Mouse (Mus musculus): ENCODE measurements around the gene Plcb4.

DNA sequence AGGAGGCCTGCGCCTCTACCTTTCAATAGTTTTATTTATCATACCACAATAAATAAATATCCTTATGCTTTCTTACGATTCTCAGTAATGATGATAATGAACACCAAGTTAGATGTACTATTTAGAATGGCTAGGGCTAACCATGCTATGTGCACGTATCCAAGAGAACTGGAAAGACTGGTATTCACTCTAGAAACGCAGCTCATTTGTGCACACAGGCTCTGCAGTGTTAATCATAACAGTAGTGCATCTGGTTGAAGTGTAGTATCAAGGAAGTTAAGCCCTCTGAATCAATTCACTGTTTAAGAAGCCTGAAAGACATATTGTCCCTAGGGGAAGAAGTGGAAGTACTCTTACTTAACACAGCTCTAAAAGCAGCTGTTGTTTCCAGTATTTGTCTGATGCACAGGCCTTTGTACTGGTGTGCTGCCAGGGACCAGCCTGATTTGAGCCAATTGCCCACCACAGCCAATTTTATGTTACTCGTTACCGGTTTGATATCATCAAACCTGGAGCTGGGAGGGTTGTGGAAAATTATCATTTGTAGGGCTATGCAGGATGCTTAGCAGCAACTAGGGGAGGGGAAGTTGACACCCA, 100.8 kb downstream of the Plcb4 start:
- TF ChIP-seq CTCF (IDR thresholded peaks at IDR 0.05; ENCODE audit: borderline replicate concordance, control insufficient read depth, extremely low read depth, insufficient read depth, low read length, poor library complexity): no peak
- no peak for TF ChIP-seq POLR2A (IDR thresholded peaks at IDR 0.05; ENCODE audit: control insufficient read depth, extremely low read depth, insufficient read depth, low read length, poor library complexity)

Data from thymus, adult 2 months (tissue).